Mouse (Mus musculus) left cerebral cortex, adult 9 months (tissue): ENCODE data around the gene Adgrl1.

ENCODE experiments used
- DNase-seq, 2 experiments: peaks; one replicate each; pipeline ENCODE4 v3.0.0; 2022; ENCODE audit warnings: low spot score in 2 of 2

Gene Adgrl1

DNA sequence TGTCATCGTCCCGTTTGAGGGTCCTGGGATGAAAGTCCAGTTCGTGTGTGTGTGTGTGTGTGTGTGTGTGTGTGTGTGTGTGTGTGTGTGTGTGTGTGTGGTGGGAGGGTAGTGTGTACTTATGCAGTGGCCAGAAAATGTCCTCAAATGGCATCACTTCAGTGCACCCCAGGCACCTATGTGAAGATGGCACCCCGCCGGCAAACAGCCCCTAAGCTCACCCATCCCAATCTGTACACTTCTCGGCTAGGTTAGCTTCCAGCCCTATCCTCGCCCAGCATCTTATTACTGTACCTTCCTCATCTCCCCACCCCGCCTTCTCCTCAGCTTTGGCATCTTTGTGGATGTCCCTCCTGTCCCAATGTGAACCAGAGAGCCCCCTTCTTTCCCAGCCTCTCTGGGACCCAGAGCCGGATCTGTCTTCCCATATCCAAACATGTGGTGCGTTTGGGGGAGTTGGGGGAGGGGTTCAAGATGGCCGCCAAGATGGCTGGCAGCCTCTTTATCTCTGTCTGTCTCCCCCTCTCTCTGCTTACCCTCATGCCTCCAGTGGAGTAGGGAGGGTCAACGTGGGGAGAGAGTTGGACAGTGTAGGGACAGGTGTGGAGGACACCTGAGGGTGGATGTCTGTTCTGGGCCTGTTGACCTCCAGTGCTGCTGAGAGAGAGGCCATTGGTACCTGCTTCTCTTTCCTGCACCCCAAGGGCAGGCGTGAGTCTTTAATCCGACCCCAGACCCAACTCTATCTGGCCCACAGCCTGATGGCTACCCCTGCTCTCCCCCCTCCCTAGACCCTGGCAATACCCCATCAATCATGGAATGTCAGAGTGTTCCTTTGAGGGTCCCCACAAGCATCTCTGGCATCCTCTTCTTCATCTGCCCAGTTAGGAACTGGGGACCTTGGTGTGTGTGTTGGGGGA lies 1.9 kb downstream of the Adgrl1 start:
- no peak for DNase-seq

DNA sequence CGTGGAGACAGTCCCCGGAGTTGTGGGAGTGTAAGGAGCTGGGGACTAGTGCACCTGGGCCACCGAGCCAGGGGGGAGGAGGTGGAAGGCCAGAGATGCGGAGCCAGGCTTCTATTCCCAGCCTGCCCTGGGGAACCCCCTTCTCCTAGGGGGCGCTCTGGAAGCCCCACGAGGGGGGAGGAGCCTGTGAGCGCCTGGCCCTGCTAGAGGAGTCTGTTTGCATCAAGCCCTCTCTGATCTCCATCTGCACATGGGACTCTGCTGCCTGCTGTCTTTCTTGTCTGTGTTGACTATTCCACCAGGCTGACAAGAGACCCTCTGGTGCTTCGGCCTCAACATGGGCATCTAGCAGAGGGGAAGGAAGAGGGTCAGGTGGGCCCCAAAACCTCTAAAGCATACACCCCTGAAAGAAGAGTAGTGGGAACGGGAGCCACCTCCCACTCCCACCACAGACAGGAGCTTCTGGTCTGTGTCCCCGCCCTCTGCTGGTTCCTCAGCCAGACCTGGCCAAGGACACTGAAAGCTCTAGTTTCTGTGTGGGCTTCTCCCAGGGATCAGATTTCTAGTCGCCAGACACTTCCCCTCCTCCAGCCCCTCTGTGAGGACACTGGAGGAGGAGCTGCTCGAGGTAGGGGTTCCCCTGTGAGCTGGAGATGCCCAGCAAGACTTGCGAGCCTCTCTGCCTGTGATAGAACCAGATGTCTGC lies 3.2 kb downstream of the Adgrl1 start:
- DNase-seq: no peak

DNA sequence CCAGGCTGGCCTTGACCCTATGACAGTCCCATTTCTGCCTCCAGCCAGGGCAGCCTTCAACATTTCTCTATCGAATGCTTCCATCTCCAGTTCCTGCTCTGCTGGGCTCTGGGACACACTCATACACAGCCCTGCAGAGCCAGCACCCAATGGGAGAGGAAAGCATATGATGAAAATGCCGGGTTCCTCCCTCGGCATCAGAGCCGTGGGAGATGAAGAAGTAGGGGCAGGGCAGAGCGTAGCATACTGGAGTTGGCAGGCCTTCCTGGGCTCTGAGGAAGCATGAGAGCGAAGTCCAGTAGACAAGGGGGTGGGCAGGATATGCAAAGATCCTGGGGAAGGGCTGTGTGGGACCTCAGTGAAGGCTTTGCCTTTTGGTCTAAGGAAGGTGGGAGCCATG lies 8.7 kb downstream of the Adgrl1 start:
- DNase-seq: no peak

DNA sequence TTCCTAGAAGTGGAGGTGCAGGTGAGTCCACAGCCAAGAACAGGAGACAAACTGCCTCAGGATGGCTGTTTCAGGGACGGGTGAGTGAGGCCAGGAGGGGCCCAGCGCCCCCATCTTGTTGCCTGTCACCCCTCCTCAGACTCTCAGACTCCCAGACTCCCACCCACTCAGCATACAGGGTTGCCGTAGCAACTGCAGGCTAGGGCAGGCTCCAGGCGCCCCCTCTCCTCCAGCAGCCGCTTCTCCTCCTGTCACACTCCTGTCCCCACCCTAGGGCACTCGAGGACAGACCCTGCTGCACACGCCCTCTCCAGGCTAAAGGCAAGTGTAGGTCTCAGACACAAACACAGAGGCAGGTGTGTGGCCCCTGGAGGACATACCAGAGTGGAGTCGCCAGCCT lies 9.4 kb downstream of the Adgrl1 start:
- no peak for DNase-seq

DNA sequence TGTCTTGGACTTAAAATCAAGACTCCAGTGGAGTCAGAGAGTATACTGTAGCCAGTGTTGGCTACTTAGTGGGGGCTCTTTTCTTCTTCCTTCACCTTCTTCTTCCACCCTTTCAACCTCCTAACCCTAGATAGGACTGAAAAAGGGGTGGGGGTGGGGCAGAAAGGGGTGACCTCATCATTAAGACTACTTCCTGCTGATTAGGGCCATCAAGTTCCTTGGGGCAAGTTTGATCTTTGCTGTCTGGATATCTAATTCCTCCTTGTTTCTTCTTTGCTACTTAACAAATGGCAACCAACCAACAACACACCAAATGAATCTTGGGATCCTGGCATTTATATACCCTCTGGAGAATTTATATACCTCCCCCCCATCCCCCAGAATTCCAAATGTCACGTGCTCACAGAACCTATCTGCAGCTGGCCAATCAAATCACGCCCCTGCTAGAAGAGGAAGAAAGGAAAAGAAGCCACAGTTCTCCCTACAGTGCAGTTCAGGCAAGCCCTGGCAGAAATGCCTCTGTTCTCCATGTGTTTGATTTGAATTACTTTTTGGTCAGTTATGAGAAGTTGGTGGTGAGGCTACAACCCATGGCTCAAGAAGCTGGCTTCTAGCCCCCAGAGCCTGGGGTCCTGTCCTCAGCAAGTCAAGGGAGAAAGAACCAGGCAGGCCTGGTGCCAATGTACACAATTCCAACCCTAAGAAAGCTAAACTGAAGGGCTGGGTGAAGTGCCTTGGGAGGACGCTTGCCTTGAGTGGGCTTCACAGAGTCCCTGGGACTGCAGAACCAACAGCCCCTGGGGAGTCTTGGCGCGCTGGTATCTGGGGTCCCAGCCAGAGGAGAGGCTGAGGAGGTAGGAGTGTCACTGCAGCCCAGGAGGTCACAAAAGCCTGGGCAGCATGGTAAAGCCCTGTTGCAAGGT lies 12.2 kb downstream of the Adgrl1 start:
- no peak for DNase-seq

DNA sequence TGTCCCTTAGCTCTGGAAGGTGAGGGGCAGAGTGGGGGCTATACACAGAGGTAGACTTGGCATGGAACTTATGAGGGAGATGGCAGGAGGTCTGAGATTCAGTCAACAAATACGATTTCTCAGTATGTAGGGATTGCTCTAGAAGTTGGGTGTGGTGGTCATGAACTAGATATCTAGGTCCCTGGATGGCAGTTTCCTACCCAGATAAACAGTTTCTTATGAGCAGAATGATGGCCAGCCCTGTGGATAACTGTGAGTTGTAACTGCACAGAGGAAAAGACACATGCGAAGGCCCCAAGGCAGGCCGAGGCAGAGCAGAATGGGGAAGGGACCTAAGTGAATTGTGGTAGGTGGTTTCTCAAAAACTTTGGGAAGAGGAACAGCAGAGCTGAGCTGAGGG lies 14.3 kb downstream of the Adgrl1 start:
- DNase-seq: no peak

DNA sequence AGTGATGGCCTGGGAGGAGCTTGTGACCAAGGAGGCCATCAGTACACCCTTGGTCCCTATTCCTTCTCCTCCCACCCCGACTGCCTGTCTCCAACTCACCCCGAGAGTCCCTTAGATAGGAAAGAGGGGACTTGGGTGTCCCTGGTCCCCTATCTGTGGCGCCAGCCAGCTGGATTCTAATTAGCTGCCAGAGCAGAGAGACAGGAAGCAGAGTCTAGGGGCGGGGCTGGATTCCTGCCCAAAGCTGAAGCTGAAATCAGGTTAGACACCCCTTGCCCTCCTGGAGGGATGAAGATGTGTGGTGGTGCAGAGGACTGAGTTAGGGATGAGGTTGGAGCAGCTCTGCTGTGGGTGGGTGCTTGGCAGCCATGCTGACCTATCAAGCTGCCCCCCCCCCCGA lies 15.0 kb downstream of the Adgrl1 start:
- no peak for DNase-seq

DNA sequence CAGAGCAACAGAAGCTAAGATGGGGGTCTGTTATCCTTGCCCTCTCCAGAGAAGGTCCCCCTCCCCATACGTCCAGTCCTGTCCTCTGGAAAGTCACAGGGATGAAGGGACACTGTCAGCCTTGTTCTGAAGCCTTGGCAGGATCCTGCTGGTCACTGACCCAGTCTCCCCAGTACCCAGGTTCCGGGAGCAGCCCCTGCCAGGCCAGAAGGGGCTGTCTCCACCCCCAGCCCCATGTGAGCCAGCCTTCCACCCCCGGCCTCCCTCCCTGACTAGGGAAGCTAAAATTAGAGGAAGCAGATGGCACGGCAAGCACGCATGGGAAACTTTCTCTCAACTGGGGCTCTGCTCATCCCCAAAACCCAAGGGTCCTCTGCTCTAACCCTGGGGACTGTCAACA lies 16.1 kb downstream of the Adgrl1 start:
- peak in 1 of 2 experiments; percentile 65 for DNase-seq

DNA sequence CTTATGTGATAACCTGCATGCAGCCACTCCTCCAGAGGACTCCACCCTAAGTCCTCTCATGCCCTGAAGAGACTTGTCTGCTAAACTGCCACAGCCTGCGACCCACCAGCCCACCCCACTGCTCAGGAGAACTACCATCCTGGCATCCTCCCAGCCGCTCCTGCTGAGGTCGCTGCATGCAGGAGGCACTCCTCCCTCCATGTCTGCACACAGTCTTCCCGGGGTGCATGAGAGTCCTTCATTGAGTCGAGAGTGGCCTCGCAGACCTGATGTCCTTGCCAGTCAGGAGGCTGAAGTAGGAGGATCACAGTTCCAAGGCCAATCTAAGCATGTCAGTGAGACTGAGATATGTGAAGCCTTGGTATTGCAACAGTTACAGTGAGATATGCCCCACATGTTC lies 17.7 kb downstream of the Adgrl1 start:
- no peak for DNase-seq

DNA sequence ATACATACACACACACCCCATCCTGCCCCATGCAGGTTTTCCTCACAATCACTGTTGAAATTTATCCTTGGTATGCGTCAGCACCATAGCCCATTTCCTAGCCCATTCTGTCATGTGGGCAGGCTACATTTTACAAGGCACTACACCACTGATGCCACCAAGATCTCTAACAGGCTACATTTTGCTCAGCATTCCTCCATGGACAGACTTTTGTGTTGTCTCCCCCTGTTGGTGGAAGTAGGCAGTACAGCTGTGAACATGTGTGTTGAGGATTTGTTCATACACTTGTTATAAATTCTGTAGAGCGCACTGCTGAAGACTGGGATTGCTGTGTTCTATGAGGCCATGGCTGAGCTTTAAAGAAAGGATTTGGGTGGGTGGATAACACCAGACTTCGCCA lies 21.7 kb downstream of the Adgrl1 start:
- DNase-seq: peak; percentile 64 to 91

DNA sequence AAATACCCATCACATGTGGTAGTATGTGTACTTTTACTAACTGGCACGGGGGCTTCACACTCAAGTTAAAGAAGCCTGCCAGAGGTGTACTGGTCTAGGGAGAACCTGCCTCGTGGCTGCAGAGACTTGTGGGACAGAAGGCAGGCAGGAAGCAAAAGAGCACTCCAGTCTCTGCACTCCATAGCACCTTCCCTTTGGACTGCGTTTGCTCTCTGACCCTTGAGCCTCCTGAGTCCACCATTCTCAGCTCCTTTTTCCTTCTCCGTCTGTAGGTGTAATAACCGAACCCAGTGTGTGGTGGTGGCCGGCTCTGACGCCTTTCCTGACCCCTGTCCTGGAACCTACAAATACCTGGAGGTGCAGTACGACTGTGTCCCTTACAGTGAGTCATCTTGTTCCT lies 22.8 kb downstream of the Adgrl1 start:
- no peak for DNase-seq

DNA sequence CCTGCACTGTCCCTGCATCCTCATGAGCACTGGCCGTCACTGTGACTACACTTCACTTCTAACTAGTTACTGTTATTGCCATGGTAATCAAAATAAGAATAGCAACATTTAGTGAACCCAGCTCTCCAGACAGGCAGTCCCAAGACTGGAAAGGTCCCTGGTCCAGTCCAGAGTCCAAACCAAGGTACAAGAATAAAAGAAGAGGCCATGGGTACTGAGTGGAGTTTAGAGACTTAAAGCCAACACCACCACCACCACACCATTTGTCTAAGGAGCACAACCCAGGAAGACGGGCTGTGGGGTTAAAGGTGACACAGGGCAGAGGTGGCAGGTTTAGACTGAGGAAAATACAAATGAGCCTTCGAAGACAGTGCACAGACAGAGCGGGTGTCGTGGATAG lies 24.7 kb downstream of the Adgrl1 start:
- DNase-seq: no peak

DNA sequence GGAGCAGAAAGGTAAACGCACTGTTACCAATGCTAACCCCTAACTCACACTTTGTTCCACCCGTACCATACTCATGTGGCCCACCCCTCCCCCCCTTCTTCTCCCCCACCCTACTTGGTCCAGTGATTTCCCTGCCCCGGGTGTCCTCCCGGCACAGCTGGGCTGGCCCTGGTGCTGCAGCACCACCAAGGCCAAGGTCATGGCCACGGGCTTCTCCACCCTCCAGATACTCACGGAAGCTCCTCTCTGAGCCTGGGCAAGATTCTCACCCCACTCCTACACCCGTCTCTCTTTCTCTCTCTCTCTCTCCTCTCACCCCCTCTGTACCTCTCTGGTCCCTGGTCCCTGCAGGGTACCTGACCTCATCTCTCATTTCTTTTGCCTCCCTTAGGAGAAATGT lies 26.4 kb downstream of the Adgrl1 start:
- no peak for DNase-seq

DNA sequence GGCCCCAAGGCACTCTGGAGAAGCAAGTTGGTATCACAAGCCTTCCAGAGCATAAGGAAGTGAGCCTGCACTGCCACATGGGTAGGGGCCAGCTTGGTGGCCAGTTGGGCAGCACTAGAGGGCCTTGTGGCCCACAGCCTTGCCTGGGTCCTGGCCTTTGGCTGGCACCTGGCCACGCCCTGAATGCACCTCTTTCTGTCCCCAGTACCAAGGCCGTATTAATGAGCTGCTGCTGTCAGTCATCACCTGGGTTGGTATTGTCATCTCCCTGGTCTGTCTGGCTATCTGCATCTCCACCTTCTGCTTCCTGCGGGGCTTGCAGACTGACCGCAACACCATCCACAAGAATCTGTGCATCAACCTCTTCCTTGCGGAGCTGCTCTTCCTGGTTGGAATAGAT lies 34.3 kb downstream of the Adgrl1 start:
- no peak for DNase-seq

DNA sequence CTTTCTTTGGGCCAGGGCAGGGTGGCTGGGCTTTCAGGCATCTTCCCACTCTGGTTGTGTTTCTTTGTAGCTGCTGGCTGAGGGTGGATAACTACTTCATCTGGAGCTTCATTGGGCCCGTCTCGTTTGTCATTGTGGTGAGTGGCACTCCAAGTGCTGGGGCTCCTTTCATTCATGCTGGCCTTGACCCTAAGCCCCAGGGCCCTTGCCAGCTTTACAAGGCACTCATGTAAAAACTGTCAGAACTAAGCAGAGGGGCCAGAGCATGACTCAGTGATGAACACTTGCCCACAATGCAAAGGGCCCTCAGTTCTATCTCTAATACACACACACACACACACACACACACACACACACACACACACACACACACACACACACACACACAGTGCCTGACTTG lies 35.1 kb downstream of the Adgrl1 start:
- no peak for DNase-seq

DNA sequence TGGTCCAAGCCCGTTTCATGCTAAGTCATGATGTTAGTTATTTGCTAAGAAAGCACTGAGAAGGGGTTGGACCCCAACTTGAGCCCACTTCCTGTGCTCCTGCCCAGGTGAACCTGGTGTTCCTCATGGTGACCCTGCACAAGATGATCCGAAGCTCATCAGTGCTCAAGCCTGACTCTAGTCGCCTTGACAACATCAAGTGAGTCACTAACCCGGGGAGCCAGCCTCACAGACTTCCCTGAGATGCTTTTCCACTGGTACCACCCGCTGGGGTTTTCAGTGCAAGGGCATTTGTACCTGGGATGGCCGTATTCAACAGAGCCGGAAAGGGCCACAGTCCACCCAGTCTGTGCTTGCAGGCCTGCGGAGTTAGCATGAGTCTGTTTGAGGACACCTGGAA lies 35.5 kb downstream of the Adgrl1 start:
- no peak for DNase-seq

DNA sequence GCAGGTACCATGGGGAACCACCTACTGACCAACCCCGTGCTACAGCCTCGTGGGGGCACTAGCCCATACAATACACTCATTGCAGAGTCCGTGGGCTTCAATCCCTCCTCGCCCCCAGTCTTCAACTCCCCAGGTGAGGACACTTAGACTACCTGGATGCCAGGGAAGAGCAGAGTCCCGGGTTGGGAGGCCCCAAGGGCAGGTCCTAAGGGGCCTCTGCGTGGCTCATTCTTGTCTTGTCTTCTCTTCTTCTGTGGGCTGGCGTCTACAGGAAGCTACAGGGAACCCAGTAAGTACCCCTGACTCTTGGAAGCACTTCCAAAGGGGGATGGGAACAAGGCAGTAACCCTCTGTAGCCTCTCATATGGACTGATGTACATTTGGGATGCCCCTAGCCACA lies 37.7 kb downstream of the Adgrl1 start:
- no peak for DNase-seq

DNA sequence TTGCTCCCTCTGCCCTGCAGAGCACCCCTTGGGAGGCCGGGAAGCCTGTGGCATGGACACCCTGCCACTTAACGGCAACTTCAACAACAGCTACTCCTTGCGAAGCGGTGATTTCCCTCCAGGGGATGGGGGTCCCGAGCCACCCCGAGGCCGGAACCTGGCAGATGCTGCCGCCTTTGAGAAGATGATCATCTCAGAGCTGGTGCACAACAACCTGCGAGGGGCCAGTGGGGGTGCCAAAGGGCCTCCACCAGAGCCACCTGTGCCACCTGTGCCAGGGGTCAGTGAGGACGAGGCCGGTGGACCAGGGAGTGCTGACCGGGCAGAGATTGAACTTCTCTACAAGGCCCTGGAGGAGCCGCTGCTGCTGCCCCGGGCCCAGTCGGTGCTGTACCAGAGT lies 38.4 kb downstream of the Adgrl1 start:
- no peak for DNase-seq

DNA sequence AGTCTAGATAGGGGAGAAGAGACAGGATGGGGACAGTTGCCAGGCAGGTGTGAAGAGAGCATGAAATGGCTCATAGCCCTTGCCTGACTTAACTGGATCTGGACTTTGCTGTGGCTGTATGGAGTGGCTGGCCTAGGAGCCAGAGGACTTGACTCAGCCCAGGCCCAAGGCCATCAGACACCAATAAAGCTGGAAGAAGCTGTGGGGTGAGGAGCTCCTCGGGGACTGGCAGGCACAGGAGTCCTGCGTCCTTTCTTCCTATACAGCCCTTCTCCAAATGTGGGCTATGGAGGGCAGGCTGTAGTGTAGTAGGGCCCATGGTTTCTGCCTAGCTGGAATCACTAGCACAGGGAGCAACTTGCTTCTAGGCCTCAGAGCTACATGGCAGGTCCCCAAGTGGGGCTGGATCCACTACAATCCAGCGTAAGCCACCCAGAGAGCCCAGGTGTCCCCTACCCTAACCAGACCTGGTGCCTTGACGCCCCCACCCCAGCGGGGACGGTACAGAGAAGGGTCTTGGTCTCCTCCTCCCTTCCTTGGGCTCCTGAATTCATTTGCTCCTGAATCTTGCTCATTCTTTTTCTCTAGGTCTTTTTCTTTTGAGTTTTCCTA lies 41.3 kb downstream of the Adgrl1 start:
- DNase-seq: no peak

DNA sequence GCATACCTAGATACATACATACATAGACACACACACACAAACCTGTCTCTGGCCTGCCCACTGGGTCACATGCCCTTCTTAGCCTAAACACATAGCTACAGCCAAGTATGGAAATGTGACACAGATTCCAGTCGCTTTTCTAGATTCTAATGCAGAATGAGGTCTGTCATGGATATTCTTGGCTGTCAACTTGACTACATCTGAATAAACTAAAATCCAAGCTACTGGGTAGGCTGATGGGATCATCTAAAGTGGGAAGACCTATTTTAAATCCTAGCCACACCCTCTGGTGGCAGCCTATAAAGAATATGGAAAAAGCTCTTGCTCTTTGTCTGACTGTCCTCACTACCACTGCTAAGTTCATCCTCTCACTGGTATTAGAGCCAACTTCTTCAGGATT lies 42.5 kb downstream of the Adgrl1 start:
- no peak for DNase-seq

DNA sequence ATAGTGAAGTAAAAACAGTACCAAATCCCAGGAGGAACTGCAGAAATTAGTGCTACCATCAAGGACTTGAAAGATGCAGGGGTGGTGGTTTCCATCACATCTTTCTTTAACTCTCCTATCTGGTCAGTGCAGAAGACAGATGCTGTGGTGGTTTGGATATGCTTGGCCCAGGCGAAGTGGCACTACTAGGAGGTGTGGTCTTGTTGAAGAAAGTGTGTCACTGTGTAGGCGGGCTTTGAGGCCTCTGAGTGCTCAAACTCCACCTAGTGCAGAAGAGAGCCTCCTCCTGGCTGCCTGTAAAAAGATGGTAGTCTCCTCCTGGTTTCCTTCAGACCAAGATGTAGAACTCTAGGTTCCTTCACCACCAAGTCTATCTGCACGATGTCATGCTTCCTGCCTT lies 45.6 kb downstream of the Adgrl1 start:
- DNase-seq: no peak

DNA sequence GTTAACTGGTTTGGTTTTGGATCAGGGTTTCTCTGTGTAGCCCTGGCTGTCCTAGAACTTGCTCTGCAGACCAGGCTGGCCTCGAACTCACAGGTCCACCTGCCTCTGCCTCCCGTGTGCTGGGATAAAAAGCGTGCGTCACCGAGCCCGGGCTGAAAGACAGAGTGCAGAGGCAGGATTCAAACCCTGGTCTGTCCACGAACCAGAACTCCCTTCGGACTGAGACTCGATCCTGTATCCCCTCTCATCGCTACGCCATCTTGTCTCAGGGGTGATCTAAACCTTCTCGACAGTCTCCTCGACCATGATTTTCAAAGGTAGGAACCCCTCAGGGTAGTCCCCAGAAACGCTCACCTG lies 54.8 kb downstream of the Adgrl1 start:
- DNase-seq: no peak
